Mouse (Mus musculus) midbrain, postnatal 0 days (tissue): ENCODE measurements around the gene Trp53i11. TPM values are rescaled to one million over a fixed set of nuclear protein-coding genes. Genes with fewer than 3 reads are reported as not detected.

Experiments
- ATAC-seq: fragments of 200-750 bp; cut with Nextera tagmentation; 2 replicates; pipeline ENCODE4 v1.8.0; 2017; ENCODE audit warnings: moderate number of reproducible peaks, mild to moderate bottlenecking, moderate TSS enrichment, moderate library complexity; ENCODE audit not compliant: low FRiP score
- DNase-seq: peaks from one replicate; pipeline ENCODE4 v3.0.0-alpha.2; 2015; ENCODE audit warnings: low spot score
- H3K27ac ChIP-seq: fragments of 300-500 bp; sonication (generic); 2 replicates; pipeline ENCODE4 v1.5.1; 2014; ENCODE audit warnings: low read depth, mild to moderate bottlenecking, low read length, mixed read lengths
- H3K27me3 ChIP-seq: fragments of 300-500 bp; sonication (generic); 2 replicates; pipeline ENCODE4 v1.6.1; 2014; ENCODE audit warnings: low read length, control low read depth, mixed read lengths; ENCODE audit not compliant: insufficient read depth
- H3K36me3 ChIP-seq: fragments of 300-500 bp; sonication (generic); 2 replicates; pipeline ENCODE4 v1.6.1; 2014; ENCODE audit warnings: low read length, control low read depth, mixed read lengths; ENCODE audit not compliant: insufficient read depth
- H3K4me1 ChIP-seq: fragments of 300-500 bp; sonication (generic); 2 replicates; pipeline ENCODE4 v1.6.1; 2014; ENCODE audit warnings: mild to moderate bottlenecking, control low read depth, antibody characterized with exemption, low read length, mixed read lengths; ENCODE audit not compliant: insufficient read depth
- H3K4me2 ChIP-seq: fragments of 300-500 bp; sonication (generic); 2 replicates; pipeline ENCODE4 v1.6.1; 2014; ENCODE audit warnings: low read depth, mild to moderate bottlenecking, low read length, mixed read lengths; ENCODE audit not compliant: poor library complexity, severe bottlenecking
- H3K4me3 ChIP-seq: fragments of 300-500 bp; sonication (generic); 2 replicates; pipeline ENCODE4 v1.5.1; 2014; ENCODE audit warnings: low read depth, mild to moderate bottlenecking, low read length, moderate library complexity
- H3K9ac ChIP-seq: fragments of 300-500 bp; sonication (generic); replicated peaks from 2 replicates; pipeline ENCODE4 v1.6.1; 2014; ENCODE audit warnings: mild to moderate bottlenecking, low read length, moderate library complexity, mixed read lengths; ENCODE audit not compliant: poor library complexity, severe bottlenecking
- H3K9me3 ChIP-seq: fragments of 300-500 bp; sonication (generic); 2 replicates; pipeline ENCODE4 v1.6.1; 2016; ENCODE audit warnings: low read length, control low read depth
- CTCF ChIP-seq: IDR thresholded peaks from 2 replicates; pipeline ENCODE4 v1.5.1; 2016; ENCODE audit warnings: antibody characterized with exemption, mild to moderate bottlenecking
- WGBS: fragments of 180-500 bp; shearing (Covaris S2); extraction: QIAGEN DNeasy Blood & Tissue Kit; methylation state at CpG from one replicate; pipeline ENCODE4 v1.1.7; 2014; 5-methylcytosine and 5-hydroxymethylcytosine counted together
- polyA plus RNA-seq: library from polyadenylated mRNA; unstranded; fragments of >200 nt; fragmentation: Nextera tagmentation; extraction: Ambion mirVana; gene quantifications from 2 replicates; pipeline ENCODE4 v1.2.1, GENCODE M21; 2015
- total RNA-seq: library from RNA; depleted of rRNA; stranded (reverse); fragments of >200 nt; gene quantifications from 2 replicates; pipeline ENCODE4 v1.2.3, GENCODE M21; 2014

The Trp53i11 gene
- total and polyA plus RNA-seq, 2 experiments from 2014 or later: 76.0 to 124 TPM

GRCm38 (mm10) chr2:93160467-93161035, 26.8 kb upstream of the Trp53i11 start:
- peak overlapping the region; percentile 34; the same call in 1 of the 2 replicates for H3K27ac ChIP-seq
- DNase-seq: peak; percentile 47
- no peak overlapping the region for H3K9ac ChIP-seq
- no peaks in the 10 kb centered on the region for H3K9me3 ChIP-seq
- no peaks in the 10 kb centered on the region for H3K36me3 ChIP-seq
- 58% methylated on average over 4 of the region's 4 CpGs for WGBS
- H3K27me3 ChIP-seq: no peaks in the 10 kb centered on the region
- H3K4me3 ChIP-seq: no peak overlapping the region
- no peak overlapping the region for H3K4me2 ChIP-seq
- H3K4me1 ChIP-seq: peaks cover 5% of the 10 kb centered on the region; the same call in 1 of the 2 replicates
- no peak for TF ChIP-seq CTCF
- ATAC-seq: no peak

- no peak for DNase-seq
Measured at GRCm38 (mm10) chr2:93161914-93162664, 25.3 kb upstream of the Trp53i11 start.

GRCm38 (mm10) chr2:93162791-93163190, 24.6 kb upstream of the Trp53i11 start:
- TF ChIP-seq CTCF: no peak
- H3K27me3 ChIP-seq: no peaks in the 10 kb centered on the region
- H3K4me3 ChIP-seq: no peak overlapping the region
- no peak overlapping the region for H3K9ac ChIP-seq
- H3K4me2 ChIP-seq: no peak overlapping the region
- H3K4me1 ChIP-seq: peaks cover 9% of the 10 kb centered on the region; the same call in 1 of the 2 replicates
- ATAC-seq: no peak
- H3K9me3 ChIP-seq: no peaks in the 10 kb centered on the region
- H3K36me3 ChIP-seq: no peaks in the 10 kb centered on the region
- DNase-seq: no peak
- WGBS: 82% methylated on average over 4 of the region's 4 CpGs
- H3K27ac ChIP-seq: no peak overlapping the region

More at GRCm38 (mm10) chr2:93161914-93162664, 25.3 kb upstream of the Trp53i11 start:
- no peak for TF ChIP-seq CTCF
- Histone ChIP-seq H3K4me1 (peaks cover 9% of the 10 kb centered on the region; the same call in 1 of the 2 replicates), H3K27ac (no peak overlapping the region), H3K36me3 (no peaks in the 10 kb centered on the region), H3K9ac (no peak overlapping the region), H3K9me3 (no peaks in the 10 kb centered on the region), H3K4me3 (no peak overlapping the region), H3K4me2 (no peak overlapping the region), H3K27me3 (no peaks in the 10 kb centered on the region)
- WGBS: 83% methylated on average over 7 of the region's 7 CpGs
- ATAC-seq: no peak

- Histone ChIP-seq H3K9me3 (no peaks in the 10 kb centered on the region), H3K4me2 (no peak overlapping the region), H3K27ac (no peak overlapping the region), H3K27me3 (no peaks in the 10 kb centered on the region), H3K4me1 (peaks cover 9% of the 10 kb centered on the region; the same call in 1 of the 2 replicates), H3K4me3 (no peak overlapping the region), H3K36me3 (no peaks in the 10 kb centered on the region), H3K9ac (no peak overlapping the region)
- no peak for ATAC-seq
- no peak for TF ChIP-seq CTCF
- DNase-seq: no peak
- 16% methylated on average over 2 of the region's 2 CpGs for WGBS
Measured at GRCm38 (mm10) chr2:93163317-93163716, 24.0 kb upstream of the Trp53i11 start.

- no peak overlapping the region for H3K27ac ChIP-seq
- H3K9ac ChIP-seq: no peak overlapping the region
- no peaks in the 10 kb centered on the region for H3K9me3 ChIP-seq
- TF ChIP-seq CTCF: no peak
- no peak for ATAC-seq
- 86% methylated on average over 6 of the region's 6 CpGs for WGBS
- H3K27me3 ChIP-seq: no peaks in the 10 kb centered on the region
- DNase-seq: no peak
- H3K4me3 ChIP-seq: no peak overlapping the region
- H3K4me1 ChIP-seq: peaks cover 9% of the 10 kb centered on the region; the same call in 1 of the 2 replicates
- no peaks in the 10 kb centered on the region for H3K36me3 ChIP-seq
- no peak overlapping the region for H3K4me2 ChIP-seq
Measured at GRCm38 (mm10) chr2:93163750-93164335, 23.5 kb upstream of the Trp53i11 start.

GRCm38 (mm10) chr2:93166295-93166694, 21.1 kb upstream of the Trp53i11 start:
- Histone ChIP-seq H3K27ac (0 out of 2 replicates have a peak overlapping the region, but pooled peaks have one; percentile 55), H3K27me3 (no peaks in the 10 kb centered on the region), H3K9ac (no peak overlapping the region; the same call in 1 of the 2 replicates), H3K4me3 (no peak overlapping the region), H3K4me1 (peaks cover 4% of the 10 kb centered on the region; the same call in 1 of the 2 replicates), H3K4me2 (no peak overlapping the region), H3K9me3 (no peaks in the 10 kb centered on the region), H3K36me3 (no peaks in the 10 kb centered on the region)
- DNase-seq (peak; percentile 34), ATAC-seq (0 out of 2 replicates have a peak, but pooled peaks have one; percentile 20)
- WGBS: 58% methylated on average over 6 of the region's 6 CpGs
- TF ChIP-seq CTCF: no peak
